Mouse (Mus musculus) kidney, postnatal 0 days (tissue): ENCODE measurements around the gene Rapgef1. TPM values are rescaled to one million over a fixed set of nuclear protein-coding genes. Genes with fewer than 3 reads are reported as not detected.

Source experiments
- ATAC-seq: fragments of 200-750 bp; cut with Nextera tagmentation; replicated peaks from 2 replicates; pipeline ENCODE4 v1.8.0; 2017; ENCODE audit warnings: low read depth, moderate number of reproducible peaks, moderate TSS enrichment, moderate library complexity; ENCODE audit not compliant: low FRiP score
- DNase-seq: peaks from one replicate; pipeline ENCODE4 v3.0.0-alpha.2; 2016; ENCODE audit warnings: low spot score
- H3K27ac ChIP-seq: fragments of 300-500 bp; sonication (generic); 2 replicates; pipeline ENCODE4 v1.5.1; 2014; ENCODE audit warnings: mild to moderate bottlenecking
- H3K27me3 ChIP-seq: fragments of 300-500 bp; sonication (generic); 2 replicates; pipeline ENCODE4 v1.6.1; 2014; ENCODE audit warnings: low read length, mixed read lengths; ENCODE audit not compliant: insufficient read depth
- H3K36me3 ChIP-seq: fragments of 300-500 bp; sonication (generic); 2 replicates; pipeline ENCODE4 v1.6.1; 2014; ENCODE audit warnings: low read length, mixed read lengths; ENCODE audit not compliant: insufficient read depth
- H3K4me1 ChIP-seq: fragments of 300-500 bp; sonication (generic); replicated peaks from 2 replicates; pipeline ENCODE4 v1.6.1; 2014; ENCODE audit warnings: antibody characterized with exemption, low read length, mixed read lengths; ENCODE audit not compliant: insufficient read depth
- H3K4me2 ChIP-seq: fragments of 300-500 bp; sonication (generic); 2 replicates; pipeline ENCODE4 v1.6.1; 2014; ENCODE audit warnings: mild to moderate bottlenecking, low read length, moderate library complexity, mixed read lengths
- H3K4me3 ChIP-seq: fragments of 300-500 bp; sonication (generic); replicated peaks from 2 replicates; pipeline ENCODE4 v1.5.1; 2014; ENCODE audit warnings: low read depth, low read length
- H3K9ac ChIP-seq: fragments of 300-500 bp; sonication (generic); 2 replicates; pipeline ENCODE4 v1.6.1; 2014; ENCODE audit warnings: low read depth, low read length
- H3K9me3 ChIP-seq: fragments of 300-500 bp; sonication (generic); replicated peaks from 2 replicates; pipeline ENCODE4 v1.6.1; 2016; ENCODE audit warnings: low read length, inconsistent platforms, mixed read lengths
- CTCF ChIP-seq: IDR thresholded peaks from 2 replicates; pipeline ENCODE4 v1.5.1; 2016; ENCODE audit warnings: antibody characterized with exemption, low read depth, mild to moderate bottlenecking, moderate library complexity
- WGBS: fragments of 180-500 bp; shearing (Covaris S2); extraction: QIAGEN DNeasy Blood & Tissue Kit; methylation state at CpG from one replicate; pipeline ENCODE4 v1.1.7; 2014; 5-methylcytosine and 5-hydroxymethylcytosine counted together
- polyA plus RNA-seq: library from polyadenylated mRNA; unstranded; fragments of >200 nt; fragmentation: Nextera tagmentation; extraction: Ambion mirVana; gene quantifications from 2 replicates; pipeline ENCODE4 v1.2.1, GENCODE M21; 2015

Rapgef1 gene
- polyA plus RNA-seq, 1 experiment from 2014 or later, result 12.0 TPM

DNA sequence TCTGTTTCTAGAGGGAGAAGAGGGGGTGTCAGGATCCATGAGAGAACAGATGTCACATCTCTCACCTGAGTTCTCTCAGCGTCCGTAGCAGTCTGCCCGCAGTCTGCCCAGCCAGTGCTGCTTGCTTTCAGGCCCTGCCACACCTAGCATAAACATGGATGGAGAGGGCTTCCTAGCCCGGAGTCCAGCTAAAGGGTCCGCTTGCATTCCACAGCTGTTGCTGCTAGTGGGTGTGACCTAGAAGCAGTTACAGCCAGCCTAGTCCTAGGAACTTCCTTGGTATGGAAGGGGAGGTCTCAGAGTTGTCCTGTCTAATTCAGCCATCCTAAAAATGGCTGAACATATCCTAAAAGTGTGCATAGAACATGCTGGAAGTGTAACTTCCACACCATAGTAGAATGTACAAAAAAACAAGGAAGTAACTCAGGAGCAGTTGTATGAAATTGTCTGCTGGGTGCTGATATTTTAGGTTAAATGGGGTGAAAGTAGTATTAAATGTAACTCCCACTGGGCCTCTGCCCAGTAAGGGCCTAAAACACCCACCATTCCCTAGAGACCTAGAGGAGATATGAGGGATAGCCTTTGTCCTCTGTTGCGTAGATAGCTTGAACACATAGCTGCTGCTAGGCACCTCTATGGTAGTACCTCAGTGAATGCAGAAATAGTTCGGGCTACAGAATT is 48.6 kb downstream of the Rapgef1 start:
- H3K4me2 ChIP-seq, result no peak overlapping the region
- ATAC-seq (no peak), DNase-seq (no peak)
- H3K4me1 ChIP-seq, result peaks cover 43% of the 10 kb centered on the region
- 71% methylated on average over 7 of the region's 7 CpGs for WGBS
- H3K27ac ChIP-seq, result no peak overlapping the region
- no peak for TF ChIP-seq CTCF
- no peaks in the 10 kb centered on the region for H3K9me3 ChIP-seq
- H3K27me3 ChIP-seq, result no peaks in the 10 kb centered on the region
- H3K4me3 ChIP-seq, result no peak overlapping the region
- H3K9ac ChIP-seq, result no peak overlapping the region
- no peaks in the 10 kb centered on the region for H3K36me3 ChIP-seq

DNA sequence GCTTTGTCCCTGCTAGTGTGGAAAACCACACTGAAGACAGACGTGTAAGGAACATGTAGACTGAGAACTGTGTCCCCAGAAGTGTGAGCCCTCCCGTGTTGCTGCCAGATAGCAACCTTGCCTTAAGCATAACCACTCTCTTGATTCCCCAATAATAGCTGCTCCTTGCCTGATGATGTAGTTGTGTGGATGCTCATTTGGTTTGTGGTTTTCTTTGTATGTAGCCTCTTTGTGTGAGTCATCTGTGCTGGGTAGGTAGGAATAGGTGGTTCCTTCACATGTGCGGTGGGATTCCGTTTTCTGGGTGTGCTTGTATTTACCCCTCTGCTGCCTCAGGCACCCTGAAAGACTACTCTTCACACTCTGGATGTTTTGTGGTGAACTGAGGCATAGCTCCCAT is 49.4 kb downstream of the Rapgef1 start:
- H3K9me3 ChIP-seq, result no peaks in the 10 kb centered on the region
- no peak overlapping the region for H3K27ac ChIP-seq
- H3K9ac ChIP-seq, result no peak overlapping the region
- H3K27me3 ChIP-seq, result no peaks in the 10 kb centered on the region
- ATAC-seq (no peak), DNase-seq (no peak)
- no peak for TF ChIP-seq CTCF
- no peak overlapping the region for H3K4me2 ChIP-seq
- H3K4me1 ChIP-seq, result peaks cover 36% of the 10 kb centered on the region
- 92% methylated on average over 4 of the region's 4 CpGs for WGBS
- H3K4me3 ChIP-seq, result no peak overlapping the region
- no peaks in the 10 kb centered on the region for H3K36me3 ChIP-seq

DNA sequence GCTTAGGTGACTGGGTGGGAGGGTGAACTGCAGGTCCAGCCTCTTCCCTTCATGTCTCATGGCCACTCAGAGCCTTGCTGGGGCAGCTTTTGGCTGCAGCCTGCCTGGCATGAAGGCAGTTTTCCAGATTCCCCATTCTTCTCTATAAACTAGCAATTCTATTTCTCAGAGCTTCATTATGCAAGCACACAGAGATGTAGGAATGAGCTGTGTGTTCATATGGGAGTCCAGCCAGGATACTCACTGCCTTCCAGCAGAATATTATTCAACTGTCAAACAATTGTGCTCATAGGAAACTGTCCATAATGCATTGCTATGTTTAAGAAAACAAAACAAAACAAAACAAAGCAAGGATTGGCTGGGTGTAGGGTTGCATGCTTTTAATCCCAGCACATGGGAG is 50.2 kb downstream of the Rapgef1 start:
- H3K36me3 ChIP-seq, result no peaks in the 10 kb centered on the region
- H3K4me1 ChIP-seq, result peaks cover 30% of the 10 kb centered on the region
- H3K27me3 ChIP-seq, result no peaks in the 10 kb centered on the region
- H3K4me3 ChIP-seq, result no peak overlapping the region
- H3K27ac ChIP-seq, result peak overlapping the region; percentile 57
- H3K4me2 ChIP-seq, result no peak overlapping the region
- H3K9ac ChIP-seq, result no peak overlapping the region
- DNase-seq, result peak; percentile 64
- no peaks in the 10 kb centered on the region for H3K9me3 ChIP-seq
- TF ChIP-seq CTCF, result no peak
- ATAC-seq, result no peak

DNA sequence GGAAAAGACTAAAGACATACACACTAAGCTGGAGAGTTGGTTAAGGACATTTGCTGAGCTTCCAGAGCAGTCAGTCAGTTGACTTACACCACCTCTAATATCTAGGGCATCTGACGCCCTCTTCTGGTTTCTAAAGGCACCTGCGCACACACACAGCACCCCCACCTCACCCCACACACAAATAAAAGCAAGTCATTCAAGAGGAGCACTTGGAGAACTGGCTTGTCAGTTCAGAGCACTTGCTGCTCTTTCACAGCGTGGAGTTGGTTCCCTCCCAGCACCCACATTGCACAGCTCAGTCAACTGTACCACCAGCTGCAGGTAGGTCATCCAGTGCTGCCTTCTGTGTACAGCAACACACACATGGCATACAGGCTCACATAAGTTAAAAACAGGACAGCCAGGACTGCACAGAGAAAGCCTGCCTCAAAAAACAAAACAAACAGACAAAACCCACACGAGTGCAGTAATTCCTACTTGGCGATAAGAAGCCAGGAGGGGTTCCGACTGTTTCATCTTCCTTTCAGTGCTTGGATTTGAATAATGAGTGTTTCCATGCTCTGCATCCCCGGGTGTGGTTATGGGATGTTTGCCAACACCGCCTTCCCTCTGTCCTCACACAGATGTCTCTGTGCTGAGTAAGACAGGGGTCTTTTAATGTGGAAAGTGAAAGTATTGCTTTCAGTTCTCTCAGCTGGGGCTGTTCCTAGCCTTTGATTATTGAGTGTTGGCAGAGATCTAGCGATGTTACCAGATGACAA is 50.9 kb downstream of the Rapgef1 start:
- peak; percentile 74 for DNase-seq

DNA sequence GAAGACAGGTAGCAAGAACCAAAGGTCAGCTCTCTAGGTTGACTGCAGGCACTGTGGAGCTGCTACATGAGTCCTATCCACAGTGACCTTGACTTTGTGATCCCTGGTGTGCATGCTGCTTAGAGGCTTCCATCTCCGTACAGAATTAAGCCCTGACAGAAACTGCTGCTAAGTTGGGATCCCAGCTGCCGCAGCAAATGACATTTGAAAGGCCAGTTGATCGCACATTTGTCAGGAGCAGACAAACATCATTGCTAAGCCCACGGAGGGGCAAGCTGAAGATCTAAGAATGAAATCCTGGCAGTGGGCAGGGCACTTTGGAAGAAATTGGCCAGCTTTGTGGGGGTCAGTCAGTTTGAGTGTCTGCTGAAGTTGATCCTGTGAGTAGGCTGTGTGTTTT is 51.9 kb downstream of the Rapgef1 start:
- Histone ChIP-seq H3K27ac (no peak overlapping the region), H3K4me2 (no peak overlapping the region), H3K4me3 (no peak overlapping the region), H3K27me3 (no peaks in the 10 kb centered on the region), H3K36me3 (no peaks in the 10 kb centered on the region), H3K4me1 (peaks cover 27% of the 10 kb centered on the region), H3K9me3 (no peaks in the 10 kb centered on the region), H3K9ac (no peak overlapping the region)
- ATAC-seq, result no peak
- no peak for TF ChIP-seq CTCF
- DNase-seq, result no peak
- WGBS, result 74% methylated on average over 4 of the region's 4 CpGs

More for the DNA sequence above, 50.9 kb downstream of the Rapgef1 start:
- no peak overlapping the region for H3K9ac ChIP-seq
- peak; percentile 63 for TF ChIP-seq CTCF
- H3K4me3 ChIP-seq, result no peak overlapping the region
- H3K27ac ChIP-seq, result peak overlapping the region; percentile 57
- 43% methylated on average over 9 of the region's 9 CpGs for WGBS
- H3K36me3 ChIP-seq, result no peaks in the 10 kb centered on the region
- H3K27me3 ChIP-seq, result no peaks in the 10 kb centered on the region
- ATAC-seq, result no peak
- no peaks in the 10 kb centered on the region for H3K9me3 ChIP-seq
- no peak overlapping the region for H3K4me2 ChIP-seq
- H3K4me1 ChIP-seq, result peaks cover 30% of the 10 kb centered on the region

DNA sequence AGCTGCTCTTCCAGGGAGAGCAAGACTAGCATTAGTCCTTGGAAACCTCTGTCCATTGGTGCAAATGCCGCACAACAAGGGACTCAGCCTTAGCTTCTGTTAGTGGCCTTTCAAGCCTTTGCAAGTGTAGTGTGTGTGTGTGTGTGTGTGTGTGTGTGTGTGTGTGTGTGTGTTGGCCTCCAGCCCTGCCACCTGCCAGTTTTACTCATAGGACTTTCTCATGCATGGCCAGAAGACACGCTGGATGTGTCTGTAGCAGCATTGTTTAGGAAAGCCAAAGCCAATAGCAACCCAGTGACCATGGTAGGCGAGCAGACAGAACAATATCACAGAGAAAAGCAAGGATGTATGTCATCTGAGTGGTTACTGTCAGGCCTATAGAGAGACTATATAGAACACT is 52.3 kb downstream of the Rapgef1 start:
- no peak overlapping the region for H3K4me2 ChIP-seq
- no peaks in the 10 kb centered on the region for H3K36me3 ChIP-seq
- H3K9ac ChIP-seq, result no peak overlapping the region
- peaks cover 22% of the 10 kb centered on the region for H3K4me1 ChIP-seq
- H3K27me3 ChIP-seq, result no peaks in the 10 kb centered on the region
- no peak for DNase-seq
- no peaks in the 10 kb centered on the region for H3K9me3 ChIP-seq
- H3K4me3 ChIP-seq, result no peak overlapping the region
- 87% methylated on average over 3 of the region's 3 CpGs for WGBS
- ATAC-seq, result no peak
- no peak for TF ChIP-seq CTCF
- no peak overlapping the region for H3K27ac ChIP-seq
